In the genomic region with DNA sequence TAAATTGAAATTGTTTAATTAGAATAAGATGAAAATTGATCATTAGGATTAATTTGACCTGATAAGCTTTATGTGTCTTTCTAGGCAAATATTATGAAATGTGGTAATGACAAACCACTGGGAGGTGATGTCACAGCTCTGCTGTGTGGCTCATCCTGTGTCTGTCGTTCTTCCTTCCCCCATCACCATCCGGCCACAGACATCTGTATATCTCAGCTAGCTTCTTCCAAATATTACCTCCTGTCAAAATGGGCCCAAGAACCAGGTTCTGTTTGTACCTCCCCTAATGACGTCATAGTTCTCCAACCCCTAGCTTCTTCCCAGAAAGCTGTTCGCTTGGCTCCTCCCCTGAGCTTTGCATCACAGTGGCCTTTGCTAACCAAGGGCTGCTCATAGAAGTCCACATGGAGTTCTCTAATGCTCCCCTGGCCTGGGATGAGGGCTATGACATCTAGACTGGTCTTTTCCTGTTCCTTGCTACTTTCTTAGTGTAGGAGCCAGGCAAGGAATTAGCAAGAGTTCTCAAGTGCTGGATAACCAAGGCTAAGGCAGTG, we compare ENCODE assay signal across 17 mouse cellular contexts.
DNase-seq lines count a peak whose midpoint lies in the region; ATAC-seq lines count a peak whose summit lies in the region.
"Had no signal": no experiment of that assay in that cellular context is flagged by ENCODE, and none has a peak within 500 bp of the region (broad histone marks: within the 10 kb centered on the region; RNA-seq: fewer than 3 reads in every experiment).

No protein-coding gene starts in this region.

- no peak overlapping the region for H3K9ac ChIP-seq in hindbrain, embryonic 14.5 days
- H3K9ac ChIP-seq in liver, embryonic 11.5 days (ENCODE audit: low read depth, low read length): no peak overlapping the region
- H3K9ac ChIP-seq: liver, embryonic 15.5 days; midbrain, embryonic 13.5 days had no signal

- no peaks in the 10 kb centered on the region for H3K27me3 ChIP-seq in hindbrain, embryonic 14.5 days (ENCODE audit: control insufficient read depth, insufficient read depth, low read length)
- peaks cover 3% of the 10 kb centered on the region; the same call in 1 of the 2 replicates for H3K27me3 ChIP-seq in hindbrain, embryonic 10.5 days (ENCODE audit: insufficient read depth, poor library complexity, severe bottlenecking)
- H3K27me3 ChIP-seq in liver, embryonic 11.5 days (replicated peaks; ENCODE audit: control insufficient read depth, insufficient read depth, low read length): no peaks in the 10 kb centered on the region
- H3K27me3 ChIP-seq: liver, embryonic 15.5 days; midbrain, embryonic 13.5 days had no signal

- no peaks in the 10 kb centered on the region for H3K9me3 ChIP-seq in hindbrain, embryonic 14.5 days (ENCODE audit: control insufficient read depth, low read length)
- no peaks in the 10 kb centered on the region for H3K9me3 ChIP-seq in hindbrain, embryonic 10.5 days
- no peaks in the 10 kb centered on the region for H3K9me3 ChIP-seq in liver, embryonic 11.5 days (ENCODE audit: control insufficient read depth, low read length)
- H3K9me3 ChIP-seq: embryonic facial prominence, embryonic 10.5 days; liver, embryonic 15.5 days; midbrain, embryonic 13.5 days had no signal

- H3K4me3 ChIP-seq in hindbrain, embryonic 14.5 days (replicated peaks; ENCODE audit: low read length): no peak overlapping the region
- no peak overlapping the region for H3K4me3 ChIP-seq in hindbrain, embryonic 10.5 days
- no peak overlapping the region for H3K4me3 ChIP-seq in liver, embryonic 11.5 days (ENCODE audit: low read depth, low read length)
- H3K4me3 ChIP-seq: embryonic facial prominence, embryonic 10.5 days; gastrocnemius, adult 2 months; liver, embryonic 15.5 days; midbrain, embryonic 13.5 days had no signal

- peaks cover 20% of the 10 kb centered on the region; the same call in 1 of the 2 replicates for H3K4me1 ChIP-seq in hindbrain, embryonic 14.5 days (replicated peaks; ENCODE audit: control insufficient read depth, insufficient read depth, low read length)
- peaks cover 53% of the 10 kb centered on the region for H3K4me1 ChIP-seq in hindbrain, embryonic 10.5 days (replicated peaks)
- peaks cover 16% of the 10 kb centered on the region for H3K4me1 ChIP-seq in liver, embryonic 11.5 days (replicated peaks; ENCODE audit: control insufficient read depth, insufficient read depth, low read length)

- H3K4me2 ChIP-seq in hindbrain, embryonic 14.5 days (replicated peaks): no peak overlapping the region
- H3K4me2 ChIP-seq in liver, embryonic 11.5 days: no peak overlapping the region
- H3K4me2 ChIP-seq: liver, embryonic 15.5 days; midbrain, embryonic 13.5 days had no signal

- H3K36me3 ChIP-seq in hindbrain, embryonic 14.5 days (replicated peaks; ENCODE audit: control insufficient read depth, insufficient read depth): no peaks in the 10 kb centered on the region
- H3K36me3 ChIP-seq in hindbrain, embryonic 10.5 days: no peaks in the 10 kb centered on the region
- no peaks in the 10 kb centered on the region for H3K36me3 ChIP-seq in liver, embryonic 11.5 days (ENCODE audit: control insufficient read depth, insufficient read depth, low read length)
- H3K36me3 ChIP-seq: embryonic facial prominence, embryonic 10.5 days; liver, embryonic 15.5 days; midbrain, embryonic 13.5 days had no signal

- no peak for ATAC-seq in hindbrain, embryonic 14.5 days (ENCODE audit: low FRiP score)
- peak; percentile 62 for ATAC-seq in megakaryocyte, adult 5-6 weeks (ENCODE audit: poor library complexity, severe bottlenecking)
- ATAC-seq in liver, embryonic 11.5 days (replicated peaks; ENCODE audit: low FRiP score): no peak
- ATAC-seq: midbrain, embryonic 13.5 days had no signal

- H3K27ac ChIP-seq in hindbrain, embryonic 14.5 days: peak overlapping the region; percentile 27; the same call in 1 of the 2 replicates
- H3K27ac ChIP-seq in hindbrain, embryonic 10.5 days: no peak overlapping the region; the same call in 1 of the 2 replicates
- H3K27ac ChIP-seq in liver, embryonic 11.5 days (ENCODE audit: low read depth, low read length): no peak overlapping the region
- H3K27ac ChIP-seq: embryonic facial prominence, embryonic 10.5 days; gastrocnemius, adult 2 months; kidney, postnatal 0 days; liver, embryonic 15.5 days; midbrain, embryonic 13.5 days had no signal

- DNase-seq in hindbrain, embryonic 14.5 days (ENCODE audit: low spot score): no peak
- DNase-seq in hindbrain, embryonic 10.5 days (ENCODE audit: low spot score): no peak
- DNase-seq in CD4-positive, CD25-positive, alpha-beta regulatory T cell, adult 2 months (ENCODE audit: low read depth, low spot score): peak; percentile 51
- DNase-seq in NIH3T3 (ENCODE audit: low read depth): peak; percentile 52
- no peak for DNase-seq in liver, embryonic 11.5 days (ENCODE audit: low spot score)
- DNase-seq in adrenal gland, postnatal 10 days: no peak
- no peak for DNase-seq in urinary bladder, postnatal 10 days (ENCODE audit: low spot score)
- DNase-seq: cerebellum, adult 8-10 months; gastrocnemius, adult 2 months; left cerebral cortex, postnatal 4 days; retina, postnatal 1 day; thymus, adult 2 months had no signal

- 81% methylated on average over 4 of the region's 4 CpGs for WGBS in hindbrain, embryonic 14.5 days
- 78% methylated on average over 4 of the region's 4 CpGs for WGBS in hindbrain, embryonic 10.5 days
- WGBS in liver, embryonic 11.5 days: 64% methylated on average over 4 of the region's 4 CpGs

Comparison
In these comparisons a context has a peak if more than half of its experiments do, and no peak if none do; other contexts are left out.
1. DNase-seq: peak in CD4-positive, CD25-positive, alpha-beta regulatory T cell, adult 2 months (single experiment) and NIH3T3 (single experiment); none in hindbrain, embryonic 14.5 days (single experiment), hindbrain, embryonic 10.5 days (single experiment), liver, embryonic 11.5 days (single experiment), adrenal gland, postnatal 10 days (single experiment) and urinary bladder, postnatal 10 days (single experiment).